In genomic region chr4:89395336-89395735, GRCm38 (mm10) we compare ENCODE assay signal across 14 mouse cellular contexts.
"Had no signal": no experiment of that assay in that cellular context is flagged by ENCODE, and none has a peak within 500 bp of the region (broad histone marks: within the 10 kb centered on the region; RNA-seq: fewer than 3 reads in every experiment).

No protein-coding gene starts in this region.

- H3K36me3 ChIP-seq: midbrain, embryonic 10.5 days; midbrain, embryonic 12.5 days; midbrain, embryonic 15.5 days; neural tube, embryonic 12.5 days; stomach, embryonic 15.5 days had no signal

- ATAC-seq: midbrain, embryonic 15.5 days had no signal

- H3K27ac ChIP-seq: midbrain, embryonic 10.5 days; midbrain, embryonic 12.5 days; midbrain, embryonic 15.5 days; neural tube, embryonic 12.5 days; stomach, embryonic 15.5 days; stomach, postnatal 0 days had no signal

- H3K9ac ChIP-seq: lung, embryonic 14.5 days; midbrain, embryonic 12.5 days; midbrain, embryonic 15.5 days; neural tube, embryonic 12.5 days; stomach, embryonic 15.5 days had no signal

- H3K27me3 ChIP-seq: midbrain, embryonic 12.5 days; midbrain, embryonic 15.5 days; neural tube, embryonic 12.5 days; stomach, embryonic 15.5 days had no signal

- H3K9me3 ChIP-seq: midbrain, embryonic 10.5 days; midbrain, embryonic 12.5 days; midbrain, embryonic 15.5 days; neural tube, embryonic 12.5 days; stomach, embryonic 15.5 days had no signal

- H3K4me3 ChIP-seq: midbrain, embryonic 10.5 days; midbrain, embryonic 12.5 days; midbrain, embryonic 15.5 days; neural tube, embryonic 12.5 days; stomach, embryonic 15.5 days had no signal

- H3K4me2 ChIP-seq: lung, embryonic 14.5 days; midbrain, embryonic 12.5 days; midbrain, embryonic 15.5 days; neural tube, embryonic 12.5 days; stomach, embryonic 15.5 days had no signal

- H3K4me1 ChIP-seq: midbrain, embryonic 10.5 days; midbrain, embryonic 12.5 days; midbrain, embryonic 15.5 days; neural tube, embryonic 12.5 days; stomach, embryonic 15.5 days had no signal

- DNase-seq: lung, adult 18-20 months; lung, embryonic 14.5 days; lung, postnatal 10 days; lung, postnatal 4 days; right cerebral cortex, postnatal 14 days; thymus, adult 2 months; thymus, postnatal 25 days; thymus, postnatal 4 days had no signal
